Mouse (Mus musculus): ENCODE measurements around the gene Slc35f4.

Slc35f4 gene

DNA sequence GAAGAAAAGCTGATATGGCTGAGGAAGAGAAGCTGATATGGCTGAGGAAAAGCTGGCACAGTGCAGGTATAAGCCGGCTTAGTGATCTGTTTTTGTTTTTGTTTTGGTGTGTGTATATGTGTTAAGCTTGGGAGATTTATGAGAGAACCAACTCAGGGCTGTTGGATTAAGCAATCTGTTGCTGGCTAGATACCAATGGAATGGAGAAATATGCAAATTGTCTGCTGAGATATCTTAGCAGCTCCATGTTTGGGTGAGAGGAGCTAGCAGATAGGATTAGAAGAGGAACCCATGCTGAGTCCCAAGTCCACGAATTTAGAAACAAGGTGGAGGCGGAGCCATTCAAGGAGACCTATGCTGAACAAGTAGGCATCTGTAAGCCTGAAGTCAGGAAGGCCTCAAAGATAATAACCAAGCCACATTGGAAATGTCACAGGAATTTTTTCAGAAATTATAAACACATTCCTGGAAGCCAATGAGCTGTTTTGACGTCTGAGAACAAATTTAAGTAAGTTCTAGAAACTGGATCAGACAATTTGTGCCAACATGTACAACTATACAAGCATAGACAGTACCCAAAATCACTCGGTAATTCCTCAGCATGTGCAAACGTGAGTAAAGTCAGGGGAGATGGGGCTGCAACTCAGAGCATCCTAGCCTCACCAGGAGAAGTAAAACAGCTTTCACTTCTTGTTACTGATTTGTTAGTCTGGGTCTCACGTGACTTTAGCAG is 177.5 kb downstream of the Slc35f4 start:
- no peak for DNase-seq (ENCODE audit: low read depth, low spot score)

- no peak for DNase-seq (ENCODE audit: low read depth, low spot score)
These were observed 180.0 kb downstream of the Slc35f4 start for GRCm38 (mm10) chr14:49345835-49346234.

DNA sequence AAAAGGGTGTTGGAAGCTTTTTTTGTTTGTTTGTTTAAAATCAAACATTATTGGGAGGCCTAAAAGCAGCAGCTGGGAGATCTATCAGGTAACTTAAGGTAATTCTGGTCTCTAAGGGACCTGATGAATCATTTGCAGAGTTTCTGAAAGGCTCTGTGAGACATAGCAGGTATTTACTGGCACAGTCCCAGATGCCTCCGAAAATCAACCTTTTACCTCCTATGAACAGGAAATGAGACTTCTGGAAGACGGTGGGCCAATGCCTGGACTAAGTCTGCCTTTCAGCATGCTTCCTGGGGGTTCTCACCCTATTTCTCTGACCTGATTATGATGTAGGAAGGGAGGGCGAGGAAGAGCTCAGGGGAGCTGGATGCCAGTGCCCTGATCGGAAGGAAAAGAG is 188.8 kb downstream of the Slc35f4 start:
- DNase-seq (ENCODE audit: low read depth, low spot score): no peak

GRCm38 (mm10) chr14:49333841-49334240 is 192.0 kb downstream of the Slc35f4 start:
- DNase-seq (ENCODE audit: low read depth, low spot score): no peak

DNA sequence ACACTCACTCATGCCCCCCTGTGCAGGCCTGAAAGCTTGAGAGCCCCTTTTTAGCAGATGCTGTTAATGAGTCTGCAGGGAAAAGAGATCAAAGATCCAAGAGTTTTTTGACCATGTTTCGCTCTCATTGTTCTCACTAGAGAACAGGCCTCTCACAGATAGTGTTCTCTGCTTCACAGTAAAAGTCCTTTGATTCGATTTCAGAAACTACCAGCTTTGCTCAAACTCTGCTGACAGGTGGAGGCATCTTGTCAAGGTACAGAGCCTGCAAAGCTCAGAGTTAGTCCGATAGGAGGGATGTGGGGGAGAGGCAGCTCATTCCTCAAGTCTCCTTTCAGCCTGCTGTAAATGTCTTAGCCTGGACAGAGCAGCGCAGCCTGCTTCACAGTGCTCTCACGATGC is 209.4 kb downstream of the Slc35f4 start:
- DNase-seq (ENCODE audit: low read depth, low spot score): no peak

DNA sequence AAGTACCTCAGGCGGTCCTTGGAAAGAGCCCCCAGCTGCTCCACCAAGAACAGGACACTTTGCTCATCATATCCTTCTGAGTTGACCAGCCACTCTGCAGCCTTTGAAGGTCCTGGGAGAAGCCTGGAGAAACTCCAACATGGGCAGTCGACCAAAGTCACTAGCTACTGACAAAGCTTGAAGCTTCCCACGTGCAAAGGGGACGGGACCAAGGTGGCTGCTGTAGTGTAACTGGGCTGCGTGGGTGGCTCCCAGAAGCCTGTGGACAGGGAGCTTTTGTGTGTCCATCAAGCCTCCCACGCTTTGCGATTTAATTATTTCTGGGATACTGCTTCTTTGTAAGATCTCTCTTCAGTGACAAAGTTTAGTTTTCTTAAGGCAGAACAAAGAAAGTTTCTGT is 211.9 kb downstream of the Slc35f4 start:
- DNase-seq (ENCODE audit: low read depth, low spot score): no peak

DNA sequence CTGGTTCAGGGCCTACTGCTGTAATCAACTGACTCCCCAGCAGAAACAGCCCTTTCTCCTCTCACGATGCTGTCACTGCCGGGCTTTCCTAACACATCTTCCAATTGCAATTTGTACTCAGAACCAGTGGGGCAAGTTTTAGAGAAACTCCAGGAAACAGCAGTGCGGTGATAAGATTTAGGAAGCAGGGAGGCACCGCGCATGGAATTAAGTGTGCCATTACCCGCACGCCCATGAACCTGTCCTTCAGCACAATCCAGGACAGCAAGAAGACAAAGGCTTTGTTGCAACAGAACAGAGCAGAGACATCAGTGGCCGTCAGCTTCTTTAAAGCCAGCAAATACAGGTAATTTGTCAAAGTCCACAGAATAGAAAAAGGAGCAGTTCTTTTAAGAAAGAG is 212.5 kb downstream of the Slc35f4 start:
- no peak for DNase-seq (ENCODE audit: low read depth, low spot score)

DNA sequence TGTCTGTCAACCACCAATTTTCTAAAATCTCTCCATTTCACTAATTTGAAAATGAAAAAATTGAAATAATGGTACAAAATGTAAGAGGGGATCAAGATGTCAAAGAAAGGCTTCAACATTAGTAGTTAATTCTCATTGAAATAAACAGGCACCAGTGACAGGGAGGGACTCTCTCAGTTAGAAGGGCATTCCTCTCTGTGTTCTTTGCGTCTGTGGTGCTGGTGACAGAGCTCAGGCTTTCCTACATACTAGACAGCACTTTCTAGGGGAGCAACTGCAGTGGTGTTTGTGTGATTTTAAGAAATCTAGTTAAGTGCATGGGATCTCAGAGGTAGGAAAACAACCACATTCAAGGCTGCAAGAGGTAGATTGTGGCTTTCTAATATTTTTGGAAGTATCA is 214.3 kb downstream of the Slc35f4 start:
- no peak for DNase-seq (ENCODE audit: low read depth, low spot score)

GRCm38 (mm10) chr14:49311091-49311492 is 214.8 kb downstream of the Slc35f4 start:
- no peak for DNase-seq (ENCODE audit: low read depth, low spot score)

DNA sequence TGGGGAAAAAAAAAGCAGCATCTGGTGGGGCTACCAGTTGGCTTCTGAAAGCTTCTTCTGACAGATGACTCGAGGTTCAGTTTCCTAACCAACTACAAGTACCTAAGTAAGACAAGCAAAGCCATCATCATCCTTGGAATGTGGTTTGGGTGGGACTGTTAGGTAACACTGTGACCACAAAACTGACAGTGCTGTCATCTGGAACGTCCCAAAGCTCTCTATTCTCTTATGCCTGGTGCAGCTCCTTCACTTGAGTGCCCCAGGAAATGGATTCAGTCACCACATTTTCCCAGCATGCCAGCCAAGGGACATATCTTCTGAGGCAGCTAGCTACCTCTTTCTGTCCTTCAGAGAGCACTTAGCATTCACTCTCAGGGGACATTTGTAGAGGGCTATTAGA is 216.2 kb downstream of the Slc35f4 start:
- DNase-seq (ENCODE audit: low read depth, low spot score): no peak

DNA sequence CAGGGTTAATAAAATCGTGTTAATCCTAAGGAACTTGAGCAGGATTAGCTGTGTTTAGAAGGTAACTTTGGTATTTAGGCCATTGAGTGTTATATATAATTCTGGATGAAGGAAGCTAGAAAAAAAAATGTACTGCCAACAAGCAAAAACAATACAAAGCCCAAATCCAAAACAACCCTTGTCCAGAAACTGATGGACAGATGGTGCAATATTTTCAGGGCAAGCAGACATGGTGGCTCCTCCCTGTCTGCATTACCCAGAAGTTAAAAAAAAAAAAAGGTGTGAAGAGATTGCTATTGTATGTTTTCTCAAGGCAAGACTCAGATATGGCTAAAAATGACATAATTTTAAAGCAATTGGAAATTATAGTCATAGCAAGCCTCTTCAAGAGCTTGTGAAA is 217.3 kb downstream of the Slc35f4 start:
- DNase-seq (ENCODE audit: low read depth, low spot score): no peak

- no peak for DNase-seq (ENCODE audit: low read depth, low spot score)
These were observed 218.0 kb downstream of the Slc35f4 start for GRCm38 (mm10) chr14:49307842-49308241.

DNA sequence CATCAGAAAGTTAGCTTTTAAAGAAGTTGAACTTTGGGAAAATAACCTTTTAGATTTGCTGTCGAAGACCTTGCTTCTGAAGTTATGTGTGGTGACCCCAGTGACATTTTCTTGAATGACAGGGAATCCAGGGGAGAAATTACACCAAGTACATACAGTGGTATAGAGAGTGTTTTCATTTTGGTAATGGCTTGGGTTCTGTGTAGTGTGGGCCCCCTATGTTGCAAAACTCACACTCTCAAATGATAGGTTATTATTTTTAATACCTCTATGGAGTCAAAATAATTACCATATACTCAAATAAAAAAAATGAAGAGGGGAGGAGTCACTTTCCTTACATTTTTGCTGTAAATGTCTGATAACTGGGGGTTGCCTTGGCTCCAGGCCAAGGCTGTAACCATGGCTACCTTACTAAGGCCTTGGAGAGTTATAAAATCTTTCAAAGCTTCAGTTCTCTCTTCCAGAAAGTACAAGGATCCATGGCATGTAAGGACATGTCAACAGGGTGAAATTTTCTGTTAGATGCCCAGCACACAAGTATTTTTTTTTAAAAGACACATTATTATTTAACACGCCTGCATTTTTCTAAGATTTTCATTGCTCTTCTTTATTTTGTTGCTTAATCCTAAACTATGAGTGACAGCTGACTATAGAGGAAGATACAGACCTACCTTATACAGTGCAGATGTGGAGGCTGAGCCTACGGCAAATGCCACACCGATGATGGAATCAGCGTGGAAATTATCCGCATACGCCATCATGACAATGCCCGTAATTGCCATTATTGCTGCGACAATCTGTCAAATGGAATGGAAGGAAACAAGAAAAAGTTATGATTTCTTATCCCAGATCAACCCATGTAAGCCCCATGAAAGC is 220.1 kb downstream of the Slc35f4 start:
- no peak for DNase-seq (ENCODE audit: low read depth, low spot score)

DNA sequence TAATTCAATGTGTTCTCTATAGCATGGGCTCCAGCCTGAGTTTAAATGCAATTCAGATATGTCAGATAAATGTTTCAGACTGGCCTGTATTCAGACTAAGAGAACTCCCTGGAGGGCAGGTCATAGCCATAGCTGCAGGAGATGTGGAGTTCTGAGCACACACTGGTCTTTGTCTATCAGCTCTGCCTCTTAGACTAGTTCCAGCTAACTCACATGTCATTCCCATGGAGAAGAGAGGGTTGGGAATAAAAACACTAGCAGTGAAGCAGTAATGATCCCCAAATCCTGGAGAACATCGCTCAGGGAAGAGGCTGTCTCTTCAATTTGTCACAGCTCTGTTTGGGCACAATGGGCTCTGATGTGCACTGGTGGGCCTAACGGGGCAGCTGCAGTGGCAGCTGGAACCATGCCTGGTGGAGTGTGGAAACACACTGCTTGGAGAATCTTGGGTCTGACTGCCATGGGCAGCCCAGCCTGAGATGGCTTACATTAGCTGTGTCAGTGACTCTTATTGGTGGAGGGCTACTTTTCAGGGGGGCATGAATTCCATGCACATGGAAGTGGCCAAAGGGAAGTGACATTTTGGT is 223.5 kb downstream of the Slc35f4 start:
- no peak for DNase-seq (ENCODE audit: low read depth, low spot score)

DNA sequence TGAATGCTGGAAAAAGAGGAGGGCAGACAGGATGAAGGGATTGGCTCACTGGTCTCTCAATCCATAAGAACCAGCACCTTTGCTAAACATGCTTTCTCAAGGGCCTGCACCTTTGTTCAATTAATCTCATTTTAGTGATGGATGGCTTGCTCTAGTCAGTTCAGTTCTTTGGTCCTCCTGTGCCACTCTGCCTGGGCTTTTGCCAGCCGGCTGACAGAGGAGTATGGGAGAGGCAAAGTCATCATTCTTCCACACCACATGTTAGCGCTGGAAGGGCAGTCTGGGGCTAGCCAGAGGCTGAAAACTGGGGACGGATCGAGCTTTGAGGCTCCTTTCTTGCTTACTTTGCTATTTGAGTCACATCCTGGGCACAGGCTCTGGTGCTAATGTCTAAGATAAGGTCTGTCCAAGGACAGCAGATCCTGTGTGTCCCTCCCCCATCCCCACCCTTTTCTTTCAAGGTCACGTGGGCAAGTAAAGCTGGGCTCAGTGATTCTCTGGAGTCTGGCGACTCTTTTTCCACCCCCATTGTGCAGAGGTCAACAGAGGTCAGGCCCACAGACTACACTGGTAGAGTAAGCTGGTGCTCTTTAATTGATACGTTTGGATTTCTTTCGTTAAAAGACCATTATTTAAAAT is 224.7 kb downstream of the Slc35f4 start:
- no peak for DNase-seq (ENCODE audit: low read depth, low spot score)

DNA sequence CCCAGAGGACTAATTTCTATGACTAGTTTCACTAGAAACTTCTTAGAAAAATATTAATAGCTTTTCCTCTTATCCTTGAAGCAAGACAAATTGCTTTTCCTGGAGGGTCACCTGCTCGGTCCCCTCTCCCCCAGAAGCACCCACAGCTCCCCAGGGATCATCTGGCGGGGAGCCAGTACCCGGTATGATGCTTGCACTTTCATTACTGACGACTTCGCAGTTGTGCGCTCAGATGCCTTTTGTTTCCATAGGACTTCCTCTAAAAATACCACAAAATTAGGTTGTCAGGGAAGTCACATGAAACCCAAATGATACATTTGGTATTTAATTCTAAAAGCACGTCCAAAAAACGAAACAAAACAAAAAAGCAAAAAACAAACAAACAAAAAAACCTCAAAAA is 225.5 kb downstream of the Slc35f4 start:
- no peak for DNase-seq (ENCODE audit: low read depth, low spot score)

GRCm38 (mm10) chr14:49293802-49294449 is 231.9 kb downstream of the Slc35f4 start:
- DNase-seq (ENCODE audit: low read depth, low spot score): no peak

- DNase-seq (ENCODE audit: low read depth, low spot score): no peak
These were observed 235.7 kb downstream of the Slc35f4 start for GRCm38 (mm10) chr14:49290029-49290745.

- DNase-seq (ENCODE audit: low read depth, low spot score): no peak
These were observed 241.8 kb downstream of the Slc35f4 start for GRCm38 (mm10) chr14:49283784-49284655.

- no peak for DNase-seq (ENCODE audit: low read depth, low spot score)
These were observed 247.0 kb downstream of the Slc35f4 start for GRCm38 (mm10) chr14:49278880-49279279.

Data from 3T3-L1 (cell line).